Mouse (Mus musculus) adrenal gland, adult 2 months (tissue): ENCODE data around the gene Try5. TPM values are rescaled to one million over a fixed set of nuclear protein-coding genes. Genes with fewer than 3 reads are reported as not detected.
"Not testable (repeated sequence)": the region's sequence is repeated elsewhere in the genome, so short reads cannot be mapped to it uniquely, and the experiment has no call there.

ENCODE experiments used
- DNase-seq: peaks from one replicate; pipeline ENCODE4 v3.0.0; 2021
- long read RNA-seq: library from polyadenylated mRNA; stranded (forward); transcript quantifications from one replicate; pipeline ENCODE4 v2.0.0, GENCODE M21; 2021
- polyA plus RNA-seq: library from polyadenylated mRNA; depleted of rRNA; stranded (reverse); fragments of >200 nt; gene quantifications from 2 replicates; pipeline ENCODE4 v1.2.3, GENCODE M21; 2012; rRNA removed
- total RNA-seq, 2 experiments: library from RNA; stranded (reverse); gene quantifications; 2 replicates each; pipeline ENCODE4 v1.2.3; 2021

The Try5 gene
- total RNA-seq (not detected), polyA plus RNA-seq (not detected in 2 replicates)
- long read RNA-seq: 0 reads

DNA sequence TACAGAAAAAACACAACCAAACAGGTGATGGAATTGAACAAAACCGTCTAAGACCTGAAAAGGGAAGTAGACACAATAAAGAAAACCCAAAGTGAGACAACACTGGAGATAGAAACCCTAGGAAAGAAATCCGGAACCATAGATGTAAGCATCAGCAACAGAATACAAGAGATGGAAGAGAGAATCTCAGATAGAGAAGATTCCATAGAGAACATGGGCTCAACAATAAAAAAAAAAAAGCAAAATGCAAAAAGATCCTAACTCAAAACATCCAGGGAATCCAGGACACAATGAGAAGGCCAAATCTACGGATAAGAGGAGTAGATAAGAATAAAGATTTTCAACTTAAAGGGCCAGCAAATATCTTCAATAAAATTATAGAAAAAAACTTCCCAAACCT, at the start of gene Try5:
Gene Try5, minus strand, starts transcription at position 101 of the 400 bp plus-strand sequence.
- DNase-seq: not testable (repeated sequence)

DNA sequence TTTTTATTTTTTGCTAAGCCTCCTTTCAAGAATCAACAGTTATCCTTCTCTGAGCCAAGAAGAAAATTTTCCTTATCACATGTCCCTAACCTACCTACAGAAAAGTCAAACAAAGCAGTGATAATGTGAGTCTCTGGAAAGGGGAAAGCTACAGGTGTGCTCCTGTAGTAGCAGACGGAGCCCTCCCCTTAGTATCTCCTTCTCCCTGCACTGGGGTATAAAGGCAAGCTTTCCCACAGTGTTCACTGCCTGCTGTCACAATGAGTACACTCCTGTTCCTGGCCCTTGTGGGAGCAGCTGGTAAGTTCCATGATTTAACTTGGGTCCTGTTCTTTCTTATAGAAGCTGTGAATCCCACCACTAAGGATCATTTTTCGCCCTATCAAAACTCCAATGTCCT, 37.3 kb upstream of the Try5 start, which contains the start of gene Try10:
Gene Try10, plus strand, starts transcription at position 174 of the 400 bp plus-strand sequence.
- DNase-seq: no peak

DNA sequence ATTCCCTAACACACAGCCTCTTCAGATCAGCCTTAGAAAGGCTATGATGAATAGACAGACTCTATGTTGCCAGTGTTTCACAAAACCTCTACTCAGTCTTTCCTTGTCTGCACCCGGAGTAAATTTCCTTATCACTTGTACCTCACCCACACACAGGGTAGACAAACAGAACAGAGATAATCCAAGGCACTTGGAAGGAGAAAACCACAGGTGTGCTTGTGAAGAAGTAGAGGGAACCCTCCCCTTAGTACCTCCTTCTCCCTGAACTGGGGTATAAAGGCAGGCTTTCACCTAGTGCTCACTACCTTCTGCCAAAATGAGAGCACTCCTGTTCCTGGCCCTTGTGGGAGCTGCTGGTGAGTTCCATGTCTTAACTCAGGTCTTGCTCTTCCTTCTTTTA, 14.7 kb downstream of the Try5 start, which contains the start of gene Try4:
Gene Try4, plus strand, starts transcription at position 301 of the 400 bp plus-strand sequence.
- DNase-seq: no peak

DNA sequence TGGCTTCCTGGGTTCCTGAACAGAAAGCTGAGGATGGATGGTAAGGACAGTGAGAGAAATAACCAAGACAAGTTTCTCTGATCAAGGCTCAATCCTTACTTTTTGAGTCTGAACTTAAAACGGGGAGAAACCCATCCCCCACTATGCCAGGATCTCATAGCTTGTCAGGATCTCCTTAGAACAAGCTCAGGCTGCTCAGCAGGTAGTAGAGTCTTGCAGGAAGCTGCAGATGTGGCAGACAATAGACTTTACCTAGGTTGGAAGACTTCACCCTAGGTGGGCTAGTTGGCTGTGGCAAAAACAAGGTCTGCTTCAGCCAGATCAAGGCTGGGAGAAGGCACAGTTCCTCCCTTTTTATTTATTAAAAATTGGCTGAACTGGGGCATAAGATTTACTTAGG, 18.4 kb downstream of the Try5 start:
- no peak for DNase-seq

DNA sequence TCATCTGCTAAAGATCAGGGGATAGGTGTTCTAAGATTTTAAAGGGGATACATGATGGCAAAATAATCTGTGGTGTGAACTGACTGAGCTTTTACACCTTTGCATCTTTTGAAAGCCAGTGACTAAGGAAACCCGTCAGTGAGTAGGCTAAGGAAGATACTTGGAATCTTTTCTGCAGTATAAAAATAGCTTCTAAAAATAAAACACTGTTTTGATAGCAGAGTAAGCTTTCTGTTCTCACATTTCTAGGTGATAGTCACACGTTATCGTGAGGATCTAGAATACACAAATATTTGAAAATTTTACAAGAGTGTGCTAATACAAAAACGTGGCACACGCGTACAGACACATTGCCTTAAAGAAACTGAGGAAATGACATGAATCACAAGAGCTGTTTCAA, 50.5 kb downstream of the Try5 start:
- no peak for DNase-seq

DNA sequence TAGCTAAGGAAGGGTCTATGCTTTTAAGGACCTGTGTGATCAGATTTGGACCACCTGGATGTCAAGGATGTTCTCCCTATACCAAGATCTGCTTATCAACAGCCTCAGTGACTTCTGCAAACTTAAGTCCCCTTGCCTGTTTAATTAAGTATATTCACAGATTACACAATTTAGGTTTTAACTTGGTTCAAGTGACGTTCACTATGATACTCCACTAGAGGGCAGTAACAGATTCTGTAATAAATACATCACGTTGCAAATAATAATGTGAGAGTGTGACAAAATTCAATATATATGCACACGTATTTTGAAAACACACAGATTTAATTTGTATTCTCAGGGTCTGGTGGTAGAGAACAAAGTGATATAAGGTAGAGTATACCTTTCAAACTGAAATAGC, 53.8 kb downstream of the Try5 start:
- no peak for DNase-seq

Other genes with a start within 250 kb of the Try5 start
- gene Try4, start 14.6 kb downstream of the Try5 start, total RNA-seq: not detected
- gene Try4, start 14.6 kb downstream of the Try5 start, polyA plus RNA-seq: 0.15 TPM in 1 of 2 replicates, not detected in the other
- gene Try10, start 37.3 kb upstream of the Try5 start, total RNA-seq: not detected
- not detected in 2 replicates for gene Try10, start 37.3 kb upstream of the Try5 start, polyA plus RNA-seq
- gene Prss3, start 60.8 kb upstream of the Try5 start, total RNA-seq: not detected
- gene Prss3, start 60.8 kb upstream of the Try5 start, polyA plus RNA-seq: not detected in 2 replicates
- gene Gm5771, start 75.5 kb upstream of the Try5 start, total RNA-seq: not detected
- gene Gm5771, start 75.5 kb upstream of the Try5 start, polyA plus RNA-seq: not detected in 2 replicates
- not detected for gene Gm10334, start 129.3 kb upstream of the Try5 start, total RNA-seq
- gene Gm10334, start 129.3 kb upstream of the Try5 start, polyA plus RNA-seq: not detected in 2 replicates
- not detected for gene Prss1, start 142.1 kb upstream of the Try5 start, total RNA-seq
- not detected in 2 replicates for gene Prss1, start 142.1 kb upstream of the Try5 start, polyA plus RNA-seq
- gene Prss2, start 204.9 kb upstream of the Try5 start, total RNA-seq: under 1 TPM in 1 of 2 experiments, not detected in 1; 0.48 TPM
- gene Prss2, start 204.9 kb upstream of the Try5 start, polyA plus RNA-seq: 0.35 TPM in 1 of 2 replicates, not detected in the other